Mouse (Mus musculus) lung, adult 2 months (tissue): ENCODE data around the gene Rnf31.

ENCODE experiments used
- CTCF ChIP-seq: fragments of 200-500 bp; IDR thresholded peaks from 2 replicates; pipeline ENCODE4 v1.5.1; 2011; ENCODE audit warnings: mild to moderate bottlenecking, low read length, control low read depth; ENCODE audit not compliant: insufficient read depth
- POLR2A ChIP-seq: fragments of 200-500 bp; IDR thresholded peaks from 2 replicates; pipeline ENCODE4 v1.6.1; 2011; ENCODE audit warnings: low read depth, mild to moderate bottlenecking, control low read depth, low read length, borderline replicate concordance; ENCODE audit errors: extremely low read depth

GRCm38 (mm10) chr14:55580731-55581130 is 10.8 kb upstream of the Rnf31 start:
- TF ChIP-seq CTCF: no peak
- no peak for TF ChIP-seq POLR2A
